ENCODE assay signal across 8 mouse cellular contexts in genomic region chr2:155357686-155358399, GRCm38 (mm10). TPM values are rescaled to one million over a fixed set of nuclear protein-coding genes. Genes with fewer than 3 reads are reported as not detected.
DNase-seq lines count a peak whose midpoint lies in the region; ATAC-seq and TF ChIP-seq lines count a peak whose summit lies in the region.

No protein-coding gene starts in this region.

- peak; percentile 68 for ATAC-seq in hindbrain, embryonic 16.5 days

- no peaks in the 10 kb centered on the region for H3K27me3 ChIP-seq in C2C12 (ENCODE audit: control insufficient read depth, insufficient read depth, insufficient read length)
- no peaks in the 10 kb centered on the region for H3K27me3 ChIP-seq in hindbrain, embryonic 16.5 days (replicated peaks; ENCODE audit: control insufficient read depth, insufficient read depth, low read length)
- H3K27me3 ChIP-seq in liver, adult 2 months (ENCODE audit: control insufficient read depth, insufficient read depth, low read length) = no peaks in the 10 kb centered on the region

- peaks cover 5% of the 10 kb centered on the region for H3K4me1 ChIP-seq in hindbrain, embryonic 16.5 days (ENCODE audit: control insufficient read depth, insufficient read depth, low read depth, low read length)
- H3K4me1 ChIP-seq in liver, adult 2 months (ENCODE audit: control insufficient read depth, insufficient read depth, low read length) = peaks cover 7% of the 10 kb centered on the region; the same call in 1 of the 2 replicates

- peaks cover 30% of the 10 kb centered on the region for H3K79me2 ChIP-seq in C2C12 (ENCODE audit: control insufficient read depth, insufficient read depth)
- no peaks in the 10 kb centered on the region for H3K79me2 ChIP-seq in liver, adult 2 months (ENCODE audit: control insufficient read depth, insufficient read depth, low read length)

- peak overlapping the region; percentile 59 for H3K9ac ChIP-seq in hindbrain, embryonic 16.5 days (ENCODE audit: low read depth, low read length)
- H3K9ac ChIP-seq in liver, adult 2 months (ENCODE audit: low read depth, low read length) = peak overlapping the region; percentile 59

- TF ChIP-seq POLR2A in liver, adult 2 months (IDR thresholded peaks at IDR 0.05; ENCODE audit: extremely low read depth, insufficient read depth, low read length) = peak; percentile 73; the same call in 1 of the 2 replicates

- 31% methylated on average over 14 of the region's 14 CpGs for WGBS in hindbrain, embryonic 16.5 days
- 11% methylated on average over 14 of the region's 14 CpGs for WGBS in liver, adult 2 months

- H3K27ac ChIP-seq in hindbrain, embryonic 16.5 days (ENCODE audit: low read depth, low read length) = peak overlapping the region; percentile 69
- peak overlapping the region; percentile 77 for H3K27ac ChIP-seq in liver, adult 2 months (replicated peaks; ENCODE audit: insufficient read depth, low read depth, low read length)

- H3ac ChIP-seq in C2C12 (ENCODE audit: control insufficient read depth, insufficient read length, low read depth) = no peak overlapping the region

- H3K9me3 ChIP-seq in hindbrain, embryonic 16.5 days (ENCODE audit: control insufficient read depth, low read length) = no peaks in the 10 kb centered on the region

- no peak for TF ChIP-seq CTCF in C2C12 (IDR thresholded peaks at IDR 0.05; ENCODE audit: control insufficient read depth, insufficient read depth, insufficient read length)
- TF ChIP-seq CTCF in liver, adult 2 months (IDR thresholded peaks at IDR 0.05; ENCODE audit: low read depth, low read length) = no peak

- DNase-seq in A20 (ENCODE audit: low read depth, low spot score) = peak; percentile 70
- peak; percentile 8 for DNase-seq in embryo, embryonic 11.5 days (ENCODE audit: low read depth, low spot score)
- DNase-seq in liver, adult 2 months (ENCODE audit: extremely low read depth, low read depth, low spot score) = peak; percentile 92
- peak; percentile 5 for DNase-seq in right cerebral cortex, postnatal 25 days
- no peak for DNase-seq in adrenal gland, adult (ENCODE audit: inconsistent age in 2 of 2, low spot score in 1 of 2)
- no peak for DNase-seq in T-cell, adult 2 months (ENCODE audit: low spot score)

- H3K4me2 ChIP-seq in hindbrain, embryonic 16.5 days (ENCODE audit: low read length) = peak overlapping the region; percentile 61

- no peaks in the 10 kb centered on the region for H3K36me3 ChIP-seq in C2C12 (ENCODE audit: control insufficient read depth, insufficient read depth)
- H3K36me3 ChIP-seq in hindbrain, embryonic 16.5 days (ENCODE audit: control insufficient read depth, insufficient read depth, low read length) = no peaks in the 10 kb centered on the region
- H3K36me3 ChIP-seq in liver, adult 2 months (ENCODE audit: control insufficient read depth, insufficient read depth, low read length) = no peaks in the 10 kb centered on the region

- H3K4me3 ChIP-seq in C2C12 (ENCODE audit: insufficient read depth, poor library complexity, severe bottlenecking) = peak overlapping the region; percentile 92
- peak overlapping the region; percentile 71 for H3K4me3 ChIP-seq in hindbrain, embryonic 16.5 days (ENCODE audit: low read length)
- H3K4me3 ChIP-seq in liver, adult 2 months (ENCODE audit: insufficient read depth, low read depth, low read length) = peak overlapping the region; percentile 39

- H3K79me3 ChIP-seq in C2C12 (ENCODE audit: low read depth) = peaks cover 10% of the 10 kb centered on the region

TF ChIP-seq in C2C12, 6 proteins besides CTCF, POLR2A, EP300 and RAD21:
- TF ChIP-seq MYOD1 (IDR thresholded peaks at IDR 0.05; ENCODE audit: control insufficient read depth, insufficient read length, low read depth) (no peak), FOSL1 (IDR thresholded peaks at IDR 0.05; ENCODE audit: insufficient read depth, low read length, poor library complexity, severe bottlenecking) (no peak), CEBPB (IDR thresholded peaks at IDR 0.05; ENCODE audit: low read depth) (no peak), USF1 (IDR thresholded peaks at IDR 0.05; ENCODE audit: low read depth) (no peak), MYOG (IDR thresholded peaks at IDR 0.05; ENCODE audit: control insufficient read depth, extremely low read depth, insufficient read length) (no peak), MAX (IDR thresholded peaks at IDR 0.05) (no peak)

RNA-seq across cellular contexts. Expression of gene Pigu, which starts 0.6 kb away (rescaled TPM):
- 30.7 TPM for polyA plus RNA-seq in C2C12 (2012; fragmentation: generic; extraction: Trizol)
- polyA plus RNA-seq in hindbrain, embryonic 16.5 days (2015; fragmentation: Nextera tagmentation; extraction: Ambion mirVana) = 64.6 and 67.7 TPM in 2 replicates
- 9.3 and 11.9 TPM in 2 replicates for total RNA-seq in liver, adult 2 months (2014; rRNA removed)
- 19.5 and 24.0 TPM in 2 replicates for polyA plus RNA-seq in liver, adult 2 months (2012; rRNA removed)

RNA-seq across cellular contexts. Expression of gene Trp53inp2, which starts 23.0 kb away (rescaled TPM):
- 13.8 TPM for polyA plus RNA-seq in C2C12 (2012; fragmentation: generic; extraction: Trizol)
- 92.1 and 116 TPM in 2 replicates for polyA plus RNA-seq in hindbrain, embryonic 16.5 days (2015; fragmentation: Nextera tagmentation; extraction: Ambion mirVana)
- total RNA-seq in liver, adult 2 months (2014; rRNA removed) = 54.2 and 60.6 TPM in 2 replicates
- 98.7 and 142 TPM in 2 replicates for polyA plus RNA-seq in liver, adult 2 months (2012; rRNA removed)

Comparison
In these comparisons a context has a peak if more than half of its experiments do, and no peak if none do; other contexts are left out.
1. DNase-seq: peak in A20 (single experiment), embryo, embryonic 11.5 days (single experiment), liver, adult 2 months (single experiment) and right cerebral cortex, postnatal 25 days (single experiment); none in adrenal gland, adult (0 of 2) and T-cell, adult 2 months (single experiment).
2. H3K4me3 ChIP-seq: peak in every context shown above with its lines; median percentile 92 in C2C12; 71 in hindbrain, embryonic 16.5 days; 39 in liver, adult 2 months.